Mouse (Mus musculus): ENCODE measurements around the gene Nlrx1.

GRCm38 (mm10) chr9:44254508-44255135, 13.8 kb downstream of the Nlrx1 start:
- no peak for TF ChIP-seq CHD2 (IDR thresholded peaks at IDR 0.05; ENCODE audit: low read depth, low read length)
- no peak for TF ChIP-seq HCFC1 (IDR thresholded peaks at IDR 0.05; ENCODE audit: borderline replicate concordance, insufficient read depth, low read length)
